Mouse (Mus musculus) R1 (cell line): ENCODE measurements around the gene Gm21775.
"Not testable (repeated sequence)": the region's sequence is repeated elsewhere in the genome, so short reads cannot be mapped to it uniquely, and the experiment has no call there.

ENCODE experiments used
- DNase-seq: peaks from one replicate; pipeline ENCODE4 v3.0.0-alpha.2; 2018; ENCODE audit warnings: low read depth, low spot score

The Gm21775 gene

GRCm38 (mm10) chrY:10553153-10553552 is at the start of gene Gm21775:
Gm21775 (plus strand) TSS chrY:10553453.
- DNase-seq: not testable (repeated sequence)

- not testable (repeated sequence) for DNase-seq
Measured at GRCm38 (mm10) chrY:10535942-10536341, 17.3 kb upstream of the Gm21775 start, which contains the start of gene Gm20737. Gm20737 (minus strand) TSS chrY:10536042.
